Mouse (Mus musculus): ENCODE results near the gene Coq9. TPM values are rescaled to one million over a fixed set of nuclear protein-coding genes. Genes with fewer than 3 reads are reported as not detected.

Gene Coq9
- polyA plus RNA-seq, 1 experiment: 238 TPM

DNA sequence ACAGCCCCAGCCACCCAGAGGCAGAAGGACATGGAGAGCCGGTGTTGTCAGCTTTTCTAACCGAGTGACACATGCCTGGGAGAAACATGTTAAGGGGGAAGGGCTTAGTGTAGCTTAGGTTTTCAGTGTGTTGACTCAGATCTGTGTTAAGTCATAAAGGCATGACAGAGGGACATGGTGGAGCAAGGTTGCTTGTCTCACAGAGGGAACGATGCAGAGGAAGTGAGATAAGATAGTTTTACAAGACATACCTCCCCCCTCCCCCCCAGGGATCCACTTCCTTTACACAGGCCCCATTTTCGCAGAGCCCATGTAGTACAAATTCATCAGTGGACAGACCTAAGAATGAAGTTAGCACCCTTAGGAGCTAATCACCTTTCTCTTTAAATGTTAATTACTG, 35.7 kb upstream of the Coq9 start:
- Histone ChIP-seq H3K27ac (ENCODE audit: insufficient read depth, low read depth, low read length) (no peak overlapping the region), H3K4me3 (ENCODE audit: low read depth, low read length) (no peak overlapping the region), H3K36me3 (ENCODE audit: control insufficient read depth, insufficient read depth, low read length) (no peaks in the 10 kb centered on the region), H3K27me3 (ENCODE audit: control insufficient read depth, insufficient read depth, low read length) (no peaks in the 10 kb centered on the region), H3K4me1 (ENCODE audit: control insufficient read depth, insufficient read depth, insufficient read length, low read length) (peaks cover 7% of the 10 kb centered on the region)
- TF ChIP-seq CTCF (IDR thresholded peaks at IDR 0.05; ENCODE audit: extremely low read depth, insufficient read length, insufficient replicate concordance, low read depth, low read length) (no peak), POLR2A (IDR thresholded peaks at IDR 0.05; ENCODE audit: low read depth, low read length) (no peak)
- WGBS: 68% methylated on average over 4 of the region's 4 CpGs

DNA sequence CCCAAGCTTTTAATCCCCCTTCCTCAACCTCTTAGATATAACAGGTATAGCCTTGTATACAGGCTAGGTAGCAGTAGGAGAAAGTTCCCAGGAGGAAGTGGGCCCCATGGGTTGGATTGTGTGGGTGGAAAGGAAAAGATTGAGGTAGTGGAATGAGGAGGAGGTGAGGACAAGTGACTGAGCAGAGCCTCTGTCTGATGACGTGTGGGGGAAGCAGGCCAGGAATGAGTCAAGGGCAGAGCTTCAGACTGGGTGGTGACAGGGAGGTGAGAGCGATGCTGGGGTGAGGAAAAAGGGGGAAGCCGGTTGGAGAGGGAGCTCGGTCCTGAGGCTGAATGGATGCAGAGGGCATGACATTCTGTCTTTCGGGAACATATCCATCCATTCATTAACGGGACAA, 34.6 kb upstream of the Coq9 start:
- 70% methylated on average over 6 of the region's 6 CpGs for WGBS
- no peaks in the 10 kb centered on the region for H3K36me3 ChIP-seq (ENCODE audit: control insufficient read depth, insufficient read depth, low read length)
- H3K27ac ChIP-seq (ENCODE audit: insufficient read depth, low read depth, low read length): no peak overlapping the region
- H3K27me3 ChIP-seq (ENCODE audit: control insufficient read depth, insufficient read depth, low read length): no peaks in the 10 kb centered on the region
- no peak for TF ChIP-seq POLR2A (IDR thresholded peaks at IDR 0.05; ENCODE audit: low read depth, low read length)
- TF ChIP-seq CTCF (IDR thresholded peaks at IDR 0.05; ENCODE audit: extremely low read depth, insufficient read length, insufficient replicate concordance, low read depth, low read length): no peak
- peaks cover 7% of the 10 kb centered on the region for H3K4me1 ChIP-seq (ENCODE audit: control insufficient read depth, insufficient read depth, insufficient read length, low read length)
- no peak overlapping the region for H3K4me3 ChIP-seq (ENCODE audit: low read depth, low read length)

DNA sequence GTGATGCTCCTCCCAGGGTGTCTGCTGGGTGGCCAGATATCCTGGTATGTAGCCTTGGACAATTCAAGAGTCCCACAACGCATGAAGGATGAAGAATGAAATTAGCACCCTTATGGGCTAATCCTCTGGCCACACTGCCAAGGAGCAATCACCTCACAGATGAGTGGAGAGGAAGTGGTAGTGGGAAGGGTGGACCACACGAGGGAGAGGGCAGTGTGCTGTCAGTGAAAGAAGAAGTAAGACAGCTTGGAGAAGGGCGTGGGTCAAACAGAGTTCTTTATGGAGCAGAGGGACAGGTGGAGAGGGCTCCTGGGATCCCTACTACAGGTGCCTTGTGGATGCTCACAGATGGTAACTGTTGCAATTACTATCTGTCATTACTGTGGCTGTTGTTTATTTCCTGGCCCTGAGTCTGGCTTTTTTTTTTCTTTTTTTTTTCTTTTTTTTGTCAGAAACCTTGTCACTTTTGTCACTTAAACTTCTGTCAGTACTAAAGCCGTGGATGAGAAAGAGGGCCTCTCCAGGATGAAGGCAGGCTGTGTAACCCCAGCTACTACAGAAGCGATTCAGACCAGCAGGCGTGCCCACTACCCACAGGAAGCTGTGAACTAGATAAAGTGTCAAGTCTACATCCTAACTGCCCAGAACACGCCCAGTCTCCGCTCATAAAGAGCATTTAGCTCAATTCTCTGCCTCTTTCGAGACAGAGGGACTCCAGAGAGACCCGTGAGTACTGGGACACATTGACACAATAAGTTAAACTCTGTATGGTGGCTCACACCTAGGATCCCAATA, 33.4 kb upstream of the Coq9 start:
- Histone ChIP-seq H3K4me3 (ENCODE audit: low read depth, low read length) (no peak overlapping the region), H3K27ac (ENCODE audit: insufficient read depth, low read depth, low read length) (no peak overlapping the region), H3K4me1 (ENCODE audit: control insufficient read depth, insufficient read depth, insufficient read length, low read length) (peaks cover 7% of the 10 kb centered on the region), H3K36me3 (ENCODE audit: control insufficient read depth, insufficient read depth, low read length) (no peaks in the 10 kb centered on the region), H3K27me3 (ENCODE audit: control insufficient read depth, insufficient read depth, low read length) (no peaks in the 10 kb centered on the region)
- no peak for TF ChIP-seq POLR2A (IDR thresholded peaks at IDR 0.05; ENCODE audit: low read depth, low read length)
- TF ChIP-seq CTCF (IDR thresholded peaks at IDR 0.05; ENCODE audit: extremely low read depth, insufficient read length, insufficient replicate concordance, low read depth, low read length): no peak
- 54% methylated on average over 10 of the region's 10 CpGs for WGBS

DNA sequence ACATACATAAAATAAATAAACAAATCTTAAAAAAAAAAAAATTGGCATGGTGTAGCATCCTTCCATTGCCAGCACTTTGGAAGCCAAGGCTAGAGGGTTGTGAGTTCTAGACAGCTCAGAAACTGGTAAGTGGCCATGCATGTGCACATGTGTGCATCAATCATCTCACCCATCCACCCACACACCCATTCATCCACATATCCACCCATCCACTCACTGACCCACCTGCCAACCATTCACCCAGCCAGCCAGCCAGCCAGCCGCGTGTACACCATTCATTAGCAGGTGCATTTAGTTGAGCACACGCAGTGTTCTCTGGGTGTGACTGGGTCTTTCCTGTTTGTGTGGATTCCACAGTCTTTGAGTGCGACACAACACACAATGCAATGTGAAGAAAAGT, 32.3 kb upstream of the Coq9 start:
- no peak overlapping the region for H3K4me3 ChIP-seq (ENCODE audit: low read depth, low read length)
- H3K27me3 ChIP-seq (ENCODE audit: control insufficient read depth, insufficient read depth, low read length): no peaks in the 10 kb centered on the region
- no peak overlapping the region for H3K27ac ChIP-seq (ENCODE audit: insufficient read depth, low read depth, low read length)
- WGBS: 73% methylated on average over 4 of the region's 4 CpGs
- TF ChIP-seq POLR2A (IDR thresholded peaks at IDR 0.05; ENCODE audit: low read depth, low read length): no peak
- no peak for TF ChIP-seq CTCF (IDR thresholded peaks at IDR 0.05; ENCODE audit: extremely low read depth, insufficient read length, insufficient replicate concordance, low read depth, low read length)
- peaks cover 7% of the 10 kb centered on the region; the same call in 1 of the 2 replicates for H3K4me1 ChIP-seq (ENCODE audit: control insufficient read depth, insufficient read depth, insufficient read length, low read length)
- no peaks in the 10 kb centered on the region for H3K36me3 ChIP-seq (ENCODE audit: control insufficient read depth, insufficient read depth, low read length)

DNA sequence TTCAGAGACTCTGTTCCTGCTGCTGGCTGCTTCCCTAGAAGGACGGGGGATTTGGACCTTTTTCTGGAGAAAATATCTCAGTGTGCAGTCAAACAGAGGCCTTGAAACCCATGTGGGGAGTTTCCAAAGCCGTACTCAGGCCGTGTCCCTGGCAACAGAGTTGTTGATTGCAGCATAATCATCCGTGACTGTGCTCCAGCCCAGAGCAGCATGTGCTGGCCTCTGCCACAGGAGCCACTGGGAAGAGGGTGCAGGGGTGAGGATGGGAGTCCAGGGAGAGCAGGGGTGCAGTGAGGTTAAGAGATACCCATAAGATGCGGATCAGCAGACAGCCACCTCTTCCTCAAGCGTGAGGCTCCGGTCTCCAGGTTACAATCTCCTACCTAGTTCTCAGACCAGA, 30.6 kb upstream of the Coq9 start:
- Histone ChIP-seq H3K36me3 (ENCODE audit: control insufficient read depth, insufficient read depth, low read length) (no peaks in the 10 kb centered on the region), H3K4me1 (ENCODE audit: control insufficient read depth, insufficient read depth, insufficient read length, low read length) (no peaks in the 10 kb centered on the region), H3K27me3 (ENCODE audit: control insufficient read depth, insufficient read depth, low read length) (no peaks in the 10 kb centered on the region), H3K27ac (ENCODE audit: insufficient read depth, low read depth, low read length) (no peak overlapping the region), H3K4me3 (ENCODE audit: low read depth, low read length) (no peak overlapping the region)
- WGBS: 60% methylated on average over 7 of the region's 7 CpGs
- no peak for TF ChIP-seq POLR2A (IDR thresholded peaks at IDR 0.05; ENCODE audit: low read depth, low read length)
- no peak for TF ChIP-seq CTCF (IDR thresholded peaks at IDR 0.05; ENCODE audit: extremely low read depth, insufficient read length, insufficient replicate concordance, low read depth, low read length)

DNA sequence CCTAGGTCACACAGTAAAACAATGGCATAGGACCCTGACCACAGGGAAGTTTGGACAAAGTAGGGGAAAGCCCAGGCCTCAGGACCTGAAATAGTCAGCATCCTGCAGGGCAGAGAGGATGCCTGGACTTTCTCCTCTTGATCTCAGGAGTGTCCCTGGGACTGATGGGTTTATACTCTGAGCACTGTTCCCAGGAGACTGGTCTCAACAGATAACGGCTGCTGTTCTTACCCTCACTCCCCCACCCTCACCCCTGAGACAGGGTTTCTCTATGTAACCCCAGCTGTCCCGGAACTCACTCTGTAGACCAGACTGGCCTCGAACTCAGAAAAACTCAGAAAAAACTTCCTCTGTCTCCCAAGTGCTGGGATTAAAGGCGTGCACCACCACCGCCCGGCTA, 29.7 kb upstream of the Coq9 start:
- TF ChIP-seq POLR2A (IDR thresholded peaks at IDR 0.05; ENCODE audit: low read depth, low read length): no peak
- TF ChIP-seq CTCF (IDR thresholded peaks at IDR 0.05; ENCODE audit: extremely low read depth, insufficient read length, insufficient replicate concordance, low read depth, low read length): no peak
- 83% methylated on average over 6 of the region's 6 CpGs for WGBS

DNA sequence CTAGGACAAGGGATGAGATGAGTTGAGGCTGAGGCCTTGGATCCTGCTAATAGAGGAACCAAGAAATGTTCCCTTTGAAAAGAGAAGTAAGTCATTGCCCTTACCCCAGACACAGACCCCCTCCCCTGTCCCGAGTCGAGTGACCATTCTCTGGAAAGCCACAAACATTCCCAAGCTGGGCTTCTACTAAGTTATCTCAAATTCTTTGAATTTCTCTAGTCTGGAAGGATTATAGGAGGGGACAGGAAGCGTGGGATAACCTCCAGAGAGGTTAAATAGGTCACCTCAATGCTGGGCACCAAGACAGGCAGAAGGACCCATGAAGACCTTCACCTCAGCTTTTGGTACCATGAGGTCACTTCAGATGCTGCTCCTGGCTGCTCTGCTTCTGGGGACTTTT, 28.0 kb upstream of the Coq9 start, which contains the start of gene Ccl17:
Ccl17 (plus strand) TSS at position 301 of the 400 bp plus-strand sequence.
- no peak within 1 kb of the TSS for H3K27ac ChIP-seq (ENCODE audit: insufficient read depth, low read depth, low read length)
- H3K4me3 ChIP-seq (ENCODE audit: low read depth, low read length): no peak within 1 kb of the TSS
- TF ChIP-seq POLR2A (IDR thresholded peaks at IDR 0.05; ENCODE audit: low read depth, low read length) (no peak), CTCF (IDR thresholded peaks at IDR 0.05; ENCODE audit: extremely low read depth, insufficient read length, insufficient replicate concordance, low read depth, low read length) (no peak)
- 55% methylated on average over 3 of the region's 3 CpGs for WGBS
- H3K4me1 ChIP-seq (ENCODE audit: control insufficient read depth, insufficient read depth, insufficient read length, low read length): no peaks in the 10 kb centered on the region
- no peaks in the 10 kb centered on the region for H3K36me3 ChIP-seq (ENCODE audit: control insufficient read depth, insufficient read depth, low read length)
- no peaks in the 10 kb centered on the region for H3K27me3 ChIP-seq (ENCODE audit: control insufficient read depth, insufficient read depth, low read length)

More for the DNA sequence above, 29.7 kb upstream of the Coq9 start:
- Histone ChIP-seq H3K4me3 (ENCODE audit: low read depth, low read length) (no peak overlapping the region), H3K27ac (ENCODE audit: insufficient read depth, low read depth, low read length) (no peak overlapping the region), H3K4me1 (ENCODE audit: control insufficient read depth, insufficient read depth, insufficient read length, low read length) (no peaks in the 10 kb centered on the region), H3K27me3 (ENCODE audit: control insufficient read depth, insufficient read depth, low read length) (no peaks in the 10 kb centered on the region), H3K36me3 (ENCODE audit: control insufficient read depth, insufficient read depth, low read length) (no peaks in the 10 kb centered on the region)

Data from small intestine, adult 2 months (tissue).